Mouse (Mus musculus) heart, embryonic 16.5 days (tissue): ENCODE results near the gene Gm20605. TPM values are rescaled to one million over a fixed set of nuclear protein-coding genes. Genes with fewer than 3 reads are reported as not detected.

Source experiments
- ATAC-seq: fragments of 200-750 bp; cut with Nextera tagmentation; replicated peaks from 2 replicates; pipeline ENCODE4 v1.8.0; 2017; ENCODE audit warnings: moderate number of reproducible peaks; ENCODE audit not compliant: insufficient read depth, low FRiP score; ENCODE audit errors: extremely low read depth
- H3K27ac ChIP-seq: fragments of 300-500 bp; sonication (generic); 2 replicates; pipeline ENCODE4 v1.5.1; 2014; ENCODE audit warnings: mild to moderate bottlenecking, low read length, control low read depth, moderate library complexity
- H3K27me3 ChIP-seq: fragments of 300-500 bp; sonication (generic); 2 replicates; pipeline ENCODE4 v1.6.1; 2014; ENCODE audit warnings: low read length, mixed read lengths; ENCODE audit not compliant: control insufficient read depth, insufficient read depth
- H3K36me3 ChIP-seq: fragments of 300-500 bp; sonication (generic); 2 replicates; pipeline ENCODE4 v1.6.1; 2014; ENCODE audit not compliant: control insufficient read depth, insufficient read depth
- H3K4me1 ChIP-seq: fragments of 300-500 bp; sonication (generic); 2 replicates; pipeline ENCODE4 v1.6.1; 2014; ENCODE audit warnings: low read length, mixed read lengths; ENCODE audit not compliant: control insufficient read depth, insufficient read depth
- H3K4me2 ChIP-seq: fragments of 300-500 bp; sonication (generic); 2 replicates; pipeline ENCODE4 v1.6.1; 2014; ENCODE audit warnings: low read depth, mild to moderate bottlenecking, control low read depth, low read length
- H3K4me3 ChIP-seq: fragments of 300-500 bp; sonication (generic); 2 replicates; pipeline ENCODE4 v1.5.1; 2014; ENCODE audit warnings: mild to moderate bottlenecking, control low read depth, low read length
- H3K9ac ChIP-seq: fragments of 300-500 bp; sonication (generic); 2 replicates; pipeline ENCODE4 v1.6.1; 2014; ENCODE audit warnings: low read length, control low read depth
- H3K9me3 ChIP-seq: fragments of 300-500 bp; sonication (generic); replicated peaks from 2 replicates; pipeline ENCODE4 v1.6.1; 2016; ENCODE audit warnings: low read length; ENCODE audit not compliant: control insufficient read depth
- WGBS: fragments of 180-500 bp; shearing (Covaris S2); extraction: QIAGEN DNeasy Blood & Tissue Kit; methylation state at CpG from one replicate; pipeline ENCODE4 v1.1.7; 2014; 5-methylcytosine and 5-hydroxymethylcytosine counted together
- polyA plus RNA-seq: library from polyadenylated mRNA; unstranded; fragments of >200 nt; fragmentation: Nextera tagmentation; extraction: Ambion mirVana; gene quantifications from 2 replicates; pipeline ENCODE4 v1.2.1, GENCODE M21; 2015

The Gm20605 gene
- polyA plus RNA-seq, 1 experiment from 2014 or later, result 12.5 TPM

DNA sequence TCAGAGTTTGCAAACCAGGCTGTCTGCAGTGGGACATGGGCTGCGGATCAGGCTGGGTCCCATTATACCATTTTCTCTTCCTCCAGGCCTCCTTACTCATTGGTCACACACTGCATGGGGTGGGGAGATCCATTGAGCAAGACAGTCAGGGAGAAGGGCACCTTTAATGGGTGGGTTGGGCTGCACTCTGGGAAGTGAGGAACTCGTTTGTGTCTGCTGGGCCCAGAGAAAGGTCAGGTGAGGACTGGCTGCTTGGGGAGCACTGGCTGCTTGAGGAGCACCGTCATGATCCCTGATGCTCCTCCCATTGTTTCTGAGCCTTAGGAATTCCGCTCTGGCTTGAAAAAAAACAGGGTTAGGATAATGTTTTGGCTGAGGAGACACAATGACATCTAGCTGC, 13.9 kb downstream of the Gm20605 start:
- H3K27me3 ChIP-seq, result peaks cover 25% of the 10 kb centered on the region
- no peak overlapping the region for H3K9ac ChIP-seq
- no peak overlapping the region for H3K27ac ChIP-seq
- no peaks in the 10 kb centered on the region for H3K9me3 ChIP-seq
- peaks cover 9% of the 10 kb centered on the region; the same call in 1 of the 2 replicates for H3K4me1 ChIP-seq
- no peak for ATAC-seq
- no peak overlapping the region for H3K4me3 ChIP-seq
- peaks cover 37% of the 10 kb centered on the region for H3K36me3 ChIP-seq
- WGBS, result 66% methylated on average over 4 of the region's 4 CpGs
- H3K4me2 ChIP-seq, result no peak overlapping the region

DNA sequence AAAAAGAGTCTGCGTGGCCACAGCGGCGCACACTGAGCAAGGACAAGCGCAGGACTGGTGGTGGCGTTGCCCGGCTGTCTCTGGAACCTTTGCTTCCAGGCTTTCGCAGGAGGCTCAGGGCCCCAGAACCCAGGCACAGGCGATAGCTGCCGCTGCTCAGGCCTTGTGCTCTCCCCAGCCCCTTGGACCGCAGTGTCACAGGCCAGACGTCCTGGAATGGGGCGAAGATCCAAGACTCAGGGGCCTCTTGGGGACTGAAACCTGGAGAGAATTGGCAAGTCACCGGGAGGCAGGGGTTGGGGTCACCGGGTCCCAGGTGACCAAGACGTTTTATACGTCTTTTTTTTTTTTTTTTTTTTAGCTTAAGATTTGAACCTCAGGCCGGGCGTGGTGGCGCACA, 15.5 kb downstream of the Gm20605 start:
- peaks cover 9% of the 10 kb centered on the region; the same call in 1 of the 2 replicates for H3K4me1 ChIP-seq
- ATAC-seq, result no peak
- WGBS, result 45% methylated on average over 19 of the region's 19 CpGs
- H3K4me3 ChIP-seq, result no peak overlapping the region
- no peak overlapping the region for H3K27ac ChIP-seq
- no peak overlapping the region for H3K9ac ChIP-seq
- peaks cover 25% of the 10 kb centered on the region for H3K27me3 ChIP-seq
- H3K36me3 ChIP-seq, result peaks cover 23% of the 10 kb centered on the region; the same call in 1 of the 2 replicates
- no peaks in the 10 kb centered on the region for H3K9me3 ChIP-seq
- no peak overlapping the region for H3K4me2 ChIP-seq

DNA sequence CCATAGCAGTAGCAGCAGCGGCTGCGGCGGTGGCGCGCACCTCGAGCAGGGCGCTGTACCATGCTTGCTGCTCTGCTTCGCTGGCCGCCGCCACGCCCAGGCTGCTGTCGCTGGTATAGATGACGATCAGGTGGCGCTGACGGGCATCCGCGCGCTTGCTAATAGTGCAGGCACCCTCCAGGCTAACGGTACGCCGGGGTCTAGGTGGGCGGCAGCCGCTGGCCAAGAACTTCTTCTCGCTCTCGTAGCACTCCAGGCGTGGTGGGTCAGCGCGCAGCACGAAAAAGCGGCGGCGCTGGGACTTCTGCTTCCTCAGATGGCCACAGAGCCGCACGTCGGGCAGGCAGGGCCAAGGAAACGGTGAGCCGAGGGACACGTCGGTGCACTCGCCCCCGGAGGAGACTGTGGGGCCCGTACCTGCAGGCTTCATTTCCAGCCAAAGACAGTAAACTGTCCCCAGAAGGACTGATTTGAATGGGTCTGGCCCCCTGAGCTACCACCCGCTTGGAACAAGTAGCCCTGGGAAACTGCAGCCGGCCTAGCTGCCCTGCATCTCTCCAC, 16.2 kb downstream of the Gm20605 start:
- H3K36me3 ChIP-seq, result peaks cover 18% of the 10 kb centered on the region; the same call in 1 of the 2 replicates
- H3K27me3 ChIP-seq, result peaks cover 25% of the 10 kb centered on the region
- H3K4me3 ChIP-seq, result peak overlapping the region; percentile 51
- peak overlapping the region; percentile 66 for H3K4me2 ChIP-seq
- H3K9ac ChIP-seq, result peak overlapping the region; percentile 26
- 2% methylated on average over 44 of the region's 44 CpGs for WGBS
- no peak for ATAC-seq
- H3K4me1 ChIP-seq, result peaks cover 9% of the 10 kb centered on the region; the same call in 1 of the 2 replicates
- H3K27ac ChIP-seq, result no peak overlapping the region
- no peaks in the 10 kb centered on the region for H3K9me3 ChIP-seq

DNA sequence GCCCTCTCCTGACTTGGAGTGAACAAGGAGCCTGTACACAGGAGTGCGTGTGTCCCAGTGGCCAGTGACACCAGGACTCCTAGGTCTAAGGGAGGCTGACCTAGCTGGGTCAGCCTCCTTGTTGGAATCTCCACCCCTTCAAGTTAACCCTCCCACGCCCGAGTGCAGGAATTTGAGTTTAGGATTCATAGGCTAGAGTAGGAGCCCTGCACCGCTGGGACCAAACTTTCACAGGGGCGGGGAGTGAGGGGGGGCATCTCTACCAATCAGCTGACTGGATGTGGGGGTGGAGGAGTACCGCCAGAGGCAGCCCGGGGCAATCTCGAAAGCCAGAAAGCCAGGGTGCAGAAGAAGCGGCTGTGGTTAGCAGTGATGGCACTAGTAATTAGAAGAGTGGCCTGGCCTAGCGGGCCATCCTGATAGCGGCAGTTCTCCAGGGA, 16.7 kb downstream of the Gm20605 start, which contains the start of gene Irs3:
Gene Irs3 (minus strand): TSS at position 63 of the 440 bp plus-strand sequence.
- H3K4me3 ChIP-seq, result peak within 1 kb of the TSS; percentile 51
- peak within 1 kb of the TSS; percentile 66 for H3K4me2 ChIP-seq
- H3K4me1 ChIP-seq, result peaks cover 8% of the 10 kb centered on the region; the same call in 1 of the 2 replicates
- H3K9ac ChIP-seq, result peak within 1 kb of the TSS; percentile 26
- H3K36me3 ChIP-seq, result peaks cover 13% of the 10 kb centered on the region; the same call in 1 of the 2 replicates
- no peak for ATAC-seq
- no peaks in the 10 kb centered on the region for H3K9me3 ChIP-seq
- peaks cover 25% of the 10 kb centered on the region for H3K27me3 ChIP-seq
- H3K27ac ChIP-seq, result no peak within 1 kb of the TSS
- WGBS, result 24% methylated on average over 11 of the region's 11 CpGs

DNA sequence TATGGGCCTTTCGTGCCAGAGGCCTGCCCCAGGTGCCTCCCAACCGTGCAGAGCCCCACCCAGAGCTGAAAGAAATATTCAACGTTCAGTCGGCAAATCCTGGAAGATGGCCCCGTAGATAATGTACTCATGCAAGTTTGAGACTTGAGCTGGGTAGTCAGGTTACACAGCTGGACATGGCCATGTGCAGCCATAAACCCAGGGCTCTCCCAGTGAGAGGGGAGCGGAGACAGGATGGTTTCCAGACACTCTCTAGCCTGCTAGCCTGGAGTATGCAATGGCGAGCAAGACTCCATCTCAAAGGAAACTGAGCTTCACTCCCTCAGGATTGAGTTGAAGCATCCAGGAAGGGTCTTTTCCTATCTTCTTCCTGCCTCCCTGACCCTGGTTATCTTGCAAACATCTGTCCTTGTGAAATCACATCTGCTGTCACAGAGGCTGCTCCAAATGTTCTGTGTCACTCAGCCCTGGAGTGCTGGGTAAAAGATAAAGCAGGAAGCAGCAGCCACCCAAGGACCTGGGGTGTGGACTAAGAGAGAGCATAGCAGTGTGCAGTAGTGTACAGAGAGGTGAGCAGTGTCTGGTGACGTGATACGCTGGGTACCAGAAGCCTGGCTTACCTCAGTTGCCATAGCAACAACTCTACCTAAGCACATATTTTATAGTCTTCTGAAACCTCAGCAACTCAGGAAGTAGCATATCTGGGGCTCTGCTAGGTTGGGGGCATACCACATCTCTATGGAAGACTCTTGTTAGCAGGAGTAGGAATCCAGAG, 19.0 kb downstream of the Gm20605 start:
- H3K9ac ChIP-seq, result no peak overlapping the region
- 47% methylated on average over 9 of the region's 9 CpGs for WGBS
- H3K9me3 ChIP-seq, result no peaks in the 10 kb centered on the region
- H3K36me3 ChIP-seq, result peaks cover 8% of the 10 kb centered on the region; the same call in 1 of the 2 replicates
- H3K27ac ChIP-seq, result no peak overlapping the region
- H3K27me3 ChIP-seq, result peaks cover 25% of the 10 kb centered on the region
- H3K4me1 ChIP-seq, result peaks cover 6% of the 10 kb centered on the region; the same call in 1 of the 2 replicates
- no peak overlapping the region for H3K4me2 ChIP-seq
- no peak for ATAC-seq
- H3K4me3 ChIP-seq, result no peak overlapping the region

DNA sequence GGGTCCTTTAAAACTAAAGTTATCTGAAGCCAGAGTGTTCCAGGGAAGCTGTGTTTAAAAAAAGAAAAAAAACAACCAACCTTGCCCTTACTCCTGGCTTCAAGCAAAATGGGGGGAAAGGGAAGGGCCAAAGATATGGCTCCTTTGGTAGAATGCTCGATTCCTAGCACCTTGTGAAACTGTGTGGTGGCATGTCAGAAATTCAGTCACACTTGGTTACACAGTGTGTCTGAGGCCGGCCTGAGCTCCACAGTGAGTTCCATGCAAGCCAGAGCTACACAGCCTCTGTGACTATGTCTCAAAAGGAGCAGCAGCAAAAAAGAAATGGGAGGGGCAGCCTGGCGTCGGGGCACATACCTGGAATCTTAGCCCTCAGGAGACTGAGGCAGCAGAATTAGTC, 20.3 kb downstream of the Gm20605 start:
- peaks cover 8% of the 10 kb centered on the region; the same call in 1 of the 2 replicates for H3K36me3 ChIP-seq

DNA sequence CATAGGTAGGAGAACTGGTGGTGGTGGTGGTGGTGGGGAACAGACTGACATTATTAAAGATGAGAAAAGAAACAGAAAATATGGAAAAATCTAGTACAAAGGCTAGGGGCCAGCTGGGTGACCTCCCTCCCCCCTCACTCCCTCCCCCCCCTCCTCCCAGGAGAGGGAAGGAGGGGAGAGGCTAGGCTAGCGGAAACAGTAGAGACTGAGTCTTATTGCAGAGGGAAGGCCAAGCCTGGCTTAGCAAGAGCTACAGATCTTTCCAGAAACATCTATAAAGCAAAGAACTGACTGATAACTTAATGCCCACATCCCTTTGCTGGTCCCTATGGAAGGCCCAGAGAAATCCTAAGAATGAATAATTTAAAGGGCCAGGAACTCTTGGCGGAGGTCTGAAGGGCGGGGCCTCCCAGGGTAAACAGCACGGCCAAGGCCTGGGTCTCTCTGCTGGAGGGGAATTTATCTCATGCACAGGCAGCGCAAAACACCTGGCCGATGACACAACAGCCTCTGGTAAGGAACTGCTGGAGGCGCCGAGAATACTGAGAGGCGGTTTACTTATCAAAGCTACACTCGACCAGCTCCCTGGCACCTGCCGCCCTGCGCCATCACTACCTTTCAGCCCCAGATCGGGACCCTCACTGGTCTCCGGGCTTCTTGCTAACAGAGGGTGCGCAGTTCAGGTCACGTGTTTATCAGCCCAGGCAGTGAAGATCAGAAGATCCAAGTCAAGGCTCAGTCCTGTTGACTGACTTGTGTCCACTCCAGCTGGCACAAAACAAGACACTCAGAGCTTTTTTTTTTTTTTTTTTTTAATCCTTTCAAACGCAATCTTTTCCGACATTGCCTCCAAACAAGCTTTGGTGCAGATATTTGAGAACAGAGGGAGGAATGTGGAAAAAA, 20.9 kb downstream of the Gm20605 start:
- peak; percentile 19; the same call in 1 of the 2 replicates for ATAC-seq

More for the DNA sequence above, 20.3 kb downstream of the Gm20605 start:
- no peak for ATAC-seq
- peaks cover 19% of the 10 kb centered on the region for H3K27me3 ChIP-seq
- H3K4me1 ChIP-seq, result peaks cover 6% of the 10 kb centered on the region; the same call in 1 of the 2 replicates
- no peak overlapping the region for H3K27ac ChIP-seq
- no peak overlapping the region for H3K4me3 ChIP-seq
- H3K9ac ChIP-seq, result no peak overlapping the region
- no peak overlapping the region for H3K4me2 ChIP-seq
- WGBS, result 33% methylated on average over 4 of the region's 4 CpGs
- H3K9me3 ChIP-seq, result no peaks in the 10 kb centered on the region

DNA sequence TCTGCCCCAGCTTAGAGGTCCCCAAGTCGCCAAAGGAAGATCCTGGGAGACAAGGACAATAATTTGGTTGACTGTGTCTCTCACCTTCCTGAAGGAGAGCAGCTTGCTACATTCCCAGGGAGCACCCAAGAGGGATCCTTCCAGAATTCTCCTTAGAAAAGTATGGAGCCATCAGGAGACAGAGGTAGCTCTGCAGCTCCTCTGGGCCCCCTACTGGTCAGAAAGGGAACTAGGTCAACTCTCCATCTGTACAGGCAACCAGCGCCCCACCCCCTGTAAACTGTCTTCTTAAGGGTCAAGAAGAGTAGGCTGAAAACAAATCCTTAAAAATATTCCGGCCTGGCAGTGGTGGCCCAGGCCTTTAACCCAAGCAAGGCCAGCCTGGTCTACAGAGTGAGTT, 23.5 kb downstream of the Gm20605 start:
- Histone ChIP-seq H3K4me2 (no peak overlapping the region), H3K27ac (no peak overlapping the region), H3K4me3 (no peak overlapping the region), H3K4me1 (no peaks in the 10 kb centered on the region), H3K36me3 (peaks cover 11% of the 10 kb centered on the region), H3K27me3 (no peaks in the 10 kb centered on the region), H3K9me3 (no peaks in the 10 kb centered on the region), H3K9ac (no peak overlapping the region)
- ATAC-seq, result peak; percentile 49; the same call in 1 of the 2 replicates
- WGBS, result 24% methylated on average over 3 of the region's 3 CpGs

More for the DNA sequence above, 20.9 kb downstream of the Gm20605 start:
- H3K27ac ChIP-seq, result no peak overlapping the region; the same call in 1 of the 2 replicates
- 26% methylated on average over 18 of the region's 18 CpGs for WGBS
- peaks cover 5% of the 10 kb centered on the region; the same call in 1 of the 2 replicates for H3K4me1 ChIP-seq
- peak overlapping the region; percentile 30 for H3K4me2 ChIP-seq
- no peak overlapping the region for H3K9ac ChIP-seq
- H3K27me3 ChIP-seq, result peaks cover 13% of the 10 kb centered on the region
- no peaks in the 10 kb centered on the region for H3K9me3 ChIP-seq
- H3K4me3 ChIP-seq, result no peak overlapping the region
- peaks cover 8% of the 10 kb centered on the region; the same call in 1 of the 2 replicates for H3K36me3 ChIP-seq
